Mouse (Mus musculus) lung, embryonic 15.5 days (tissue): Measurements from ENCODE around the gene Tiprl. TPM values are rescaled to one million over a fixed set of nuclear protein-coding genes. Genes with fewer than 3 reads are reported as not detected.
A peak's percentile ranks its signal among the peaks of the same experiment; 100 is the strongest.

ENCODE experiments used
- ATAC-seq: fragments of 200-750 bp; cut with Nextera tagmentation; 2 replicates; pipeline ENCODE4 v1.8.0; 2017; ENCODE audit warnings: moderate number of reproducible peaks, borderline replicate concordance; ENCODE audit not compliant: low FRiP score, low TSS enrichment; ENCODE audit errors: extremely low read depth
- H3K27ac ChIP-seq: fragments of 300-500 bp; sonication (generic); 2 replicates; pipeline ENCODE4 v1.5.1; 2015; ENCODE audit warnings: moderate library complexity, mild to moderate bottlenecking, inconsistent platforms
- H3K27me3 ChIP-seq: fragments of 300-500 bp; sonication (generic); 2 replicates; pipeline ENCODE4 v1.6.1; 2015; ENCODE audit warnings: inconsistent platforms
- H3K36me3 ChIP-seq: fragments of 300-500 bp; sonication (generic); 2 replicates; pipeline ENCODE4 v1.6.1; 2015; ENCODE audit warnings: inconsistent platforms
- H3K4me1 ChIP-seq: fragments of 300-500 bp; sonication (generic); 2 replicates; pipeline ENCODE4 v1.6.1; 2015; ENCODE audit warnings: inconsistent platforms
- H3K4me2 ChIP-seq: fragments of 300-500 bp; sonication (generic); 2 replicates; pipeline ENCODE4 v1.6.1; 2015; ENCODE audit warnings: inconsistent platforms, mild to moderate bottlenecking, moderate library complexity
- H3K4me3 ChIP-seq: fragments of 300-500 bp; sonication (generic); 2 replicates; pipeline ENCODE4 v1.5.1; 2015; ENCODE audit warnings: mild to moderate bottlenecking, inconsistent platforms
- H3K9ac ChIP-seq: fragments of 300-500 bp; sonication (generic); 2 replicates; pipeline ENCODE4 v1.6.1; 2015; ENCODE audit warnings: inconsistent platforms
- H3K9me3 ChIP-seq: fragments of 300-500 bp; sonication (generic); 2 replicates; pipeline ENCODE4 v1.6.1; 2016; ENCODE audit warnings: inconsistent platforms
- WGBS: fragments of 180-500 bp; shearing (Covaris S2); methylation state at CpG from one replicate; pipeline ENCODE4 v1.1.7; 2015; 5-methylcytosine and 5-hydroxymethylcytosine counted together
- polyA plus RNA-seq: library from polyadenylated mRNA; unstranded; fragments of >200 nt; fragmentation: Nextera tagmentation; extraction: Ambion mirVana; gene quantifications from 2 replicates; pipeline ENCODE4 v1.2.1, GENCODE M21; 2015

Tiprl gene
- polyA plus RNA-seq, 1 experiment from 2014 or later: 102 TPM

GRCm38 (mm10) chr1:165199639-165200038 lies 37.2 kb downstream of the Tiprl start:
- WGBS: 51% methylated on average over 3 of the region's 3 CpGs
- Histone ChIP-seq H3K36me3 (no peaks in the 10 kb centered on the region), H3K27ac (no peak overlapping the region), H3K9ac (no peak overlapping the region), H3K4me1 (peaks cover 4% of the 10 kb centered on the region; the same call in 1 of the 2 replicates), H3K27me3 (no peaks in the 10 kb centered on the region), H3K9me3 (no peaks in the 10 kb centered on the region), H3K4me3 (no peak overlapping the region), H3K4me2 (no peak overlapping the region)
- ATAC-seq: no peak

GRCm38 (mm10) chr1:165198951-165199350 lies 37.8 kb downstream of the Tiprl start:
- Histone ChIP-seq H3K27me3 (no peaks in the 10 kb centered on the region), H3K4me3 (no peak overlapping the region), H3K9me3 (no peaks in the 10 kb centered on the region), H3K9ac (no peak overlapping the region), H3K4me2 (no peak overlapping the region), H3K36me3 (no peaks in the 10 kb centered on the region), H3K27ac (no peak overlapping the region), H3K4me1 (peaks cover 6% of the 10 kb centered on the region; the same call in 1 of the 2 replicates)
- 49% methylated on average over 1 of the region's 1 CpGs for WGBS
- ATAC-seq: no peak

- no peak overlapping the region for H3K4me2 ChIP-seq
- WGBS: 40% methylated on average over 3 of the region's 3 CpGs
- H3K27me3 ChIP-seq: no peaks in the 10 kb centered on the region
- no peaks in the 10 kb centered on the region for H3K9me3 ChIP-seq
- H3K9ac ChIP-seq: no peak overlapping the region
- no peaks in the 10 kb centered on the region for H3K36me3 ChIP-seq
- H3K4me1 ChIP-seq: peaks cover 12% of the 10 kb centered on the region; the same call in 1 of the 2 replicates
- H3K4me3 ChIP-seq: no peak overlapping the region
- ATAC-seq: no peak
- no peak overlapping the region for H3K27ac ChIP-seq
These were observed 38.9 kb downstream of the Tiprl start for GRCm38 (mm10) chr1:165197875-165198274.

- H3K27me3 ChIP-seq: no peaks in the 10 kb centered on the region
- WGBS: 57% methylated on average over 3 of the region's 3 CpGs
- H3K4me3 ChIP-seq: no peak overlapping the region
- peaks cover 16% of the 10 kb centered on the region; the same call in 1 of the 2 replicates for H3K4me1 ChIP-seq
- ATAC-seq: no peak
- no peak overlapping the region for H3K27ac ChIP-seq
- no peak overlapping the region for H3K9ac ChIP-seq
- H3K36me3 ChIP-seq: no peaks in the 10 kb centered on the region
- no peak overlapping the region for H3K4me2 ChIP-seq
- H3K9me3 ChIP-seq: no peaks in the 10 kb centered on the region
These were observed 41.3 kb downstream of the Tiprl start for GRCm38 (mm10) chr1:165195396-165195960.

GRCm38 (mm10) chr1:165194662-165195013 lies 42.2 kb downstream of the Tiprl start:
- no peaks in the 10 kb centered on the region for H3K27me3 ChIP-seq
- 8% methylated on average over 5 of the region's 5 CpGs for WGBS
- peaks cover 16% of the 10 kb centered on the region; the same call in 1 of the 2 replicates for H3K4me1 ChIP-seq
- H3K9ac ChIP-seq: peak overlapping the region; percentile 69
- peak overlapping the region; percentile 63 for H3K4me3 ChIP-seq
- no peaks in the 10 kb centered on the region for H3K9me3 ChIP-seq
- H3K27ac ChIP-seq: peak overlapping the region; percentile 91
- H3K36me3 ChIP-seq: no peaks in the 10 kb centered on the region
- H3K4me2 ChIP-seq: peak overlapping the region; percentile 85
- ATAC-seq: no peak; the same call in 1 of the 2 replicates

GRCm38 (mm10) chr1:165193880-165194661 lies 42.7 kb downstream of the Tiprl start, which contains the start of gene Sft2d2:
Gene Sft2d2, minus strand, starts transcription at chr1:165194438.
- peak; percentile 93 for ATAC-seq
- H3K36me3 ChIP-seq: no peaks in the 10 kb centered on the region
- H3K4me2 ChIP-seq: peak within 1 kb of the TSS; percentile 85
- peaks cover 16% of the 10 kb centered on the region; the same call in 1 of the 2 replicates for H3K4me1 ChIP-seq
- H3K27ac ChIP-seq: peak within 1 kb of the TSS; percentile 91
- peak within 1 kb of the TSS; percentile 69 for H3K9ac ChIP-seq
- H3K9me3 ChIP-seq: no peaks in the 10 kb centered on the region
- peak within 1 kb of the TSS; percentile 63 for H3K4me3 ChIP-seq
- no peaks in the 10 kb centered on the region for H3K27me3 ChIP-seq
- under 1% methylated on average over 69 of the region's 69 CpGs for WGBS

- WGBS: 7% methylated on average over 7 of the region's 7 CpGs
- Histone ChIP-seq H3K27me3 (no peaks in the 10 kb centered on the region), H3K4me3 (peak overlapping the region; percentile 63), H3K36me3 (no peaks in the 10 kb centered on the region), H3K9ac (peak overlapping the region; percentile 69), H3K4me2 (peak overlapping the region; percentile 85), H3K4me1 (peaks cover 16% of the 10 kb centered on the region; the same call in 1 of the 2 replicates), H3K27ac (peak overlapping the region; percentile 91), H3K9me3 (no peaks in the 10 kb centered on the region)
- ATAC-seq: no peak
These were observed 43.4 kb downstream of the Tiprl start for GRCm38 (mm10) chr1:165193426-165193825.

GRCm38 (mm10) chr1:165192714-165193264 lies 44.0 kb downstream of the Tiprl start:
- H3K9me3 ChIP-seq: no peaks in the 10 kb centered on the region
- WGBS: 38% methylated on average over 10 of the region's 10 CpGs
- H3K36me3 ChIP-seq: no peaks in the 10 kb centered on the region
- ATAC-seq: no peak
- H3K27me3 ChIP-seq: no peaks in the 10 kb centered on the region
- H3K4me1 ChIP-seq: peaks cover 16% of the 10 kb centered on the region; the same call in 1 of the 2 replicates
- H3K9ac ChIP-seq: 0 out of 2 replicates have a peak overlapping the region, but pooled peaks have one; percentile 69
- H3K4me2 ChIP-seq: peak overlapping the region; percentile 85
- peak overlapping the region; percentile 63 for H3K4me3 ChIP-seq
- H3K27ac ChIP-seq: no peak overlapping the region

GRCm38 (mm10) chr1:165192102-165192501 lies 44.7 kb downstream of the Tiprl start:
- peaks cover 16% of the 10 kb centered on the region; the same call in 1 of the 2 replicates for H3K4me1 ChIP-seq
- no peaks in the 10 kb centered on the region for H3K9me3 ChIP-seq
- ATAC-seq: no peak
- H3K36me3 ChIP-seq: no peaks in the 10 kb centered on the region
- no peaks in the 10 kb centered on the region for H3K27me3 ChIP-seq
- no peak overlapping the region; the same call in 1 of the 2 replicates for H3K4me2 ChIP-seq
- 65% methylated on average over 4 of the region's 4 CpGs for WGBS
- H3K4me3 ChIP-seq: no peak overlapping the region
- H3K27ac ChIP-seq: no peak overlapping the region
- H3K9ac ChIP-seq: no peak overlapping the region

- Histone ChIP-seq H3K9me3 (no peaks in the 10 kb centered on the region), H3K4me2 (no peak overlapping the region), H3K4me1 (peaks cover 16% of the 10 kb centered on the region), H3K9ac (no peak overlapping the region), H3K27ac (no peak overlapping the region), H3K36me3 (no peaks in the 10 kb centered on the region), H3K4me3 (no peak overlapping the region), H3K27me3 (no peaks in the 10 kb centered on the region)
- no peak for ATAC-seq
- WGBS: 72% methylated on average over 13 of the region's 13 CpGs
These were observed 45.2 kb downstream of the Tiprl start for GRCm38 (mm10) chr1:165191611-165192010.

- Histone ChIP-seq H3K27me3 (no peaks in the 10 kb centered on the region), H3K9ac (no peak overlapping the region), H3K4me1 (peaks cover 16% of the 10 kb centered on the region), H3K36me3 (no peaks in the 10 kb centered on the region), H3K4me3 (no peak overlapping the region), H3K4me2 (no peak overlapping the region), H3K9me3 (no peaks in the 10 kb centered on the region), H3K27ac (no peak overlapping the region)
- 88% methylated on average over 10 of the region's 10 CpGs for WGBS
- ATAC-seq: no peak
These were observed 46.1 kb downstream of the Tiprl start for GRCm38 (mm10) chr1:165190571-165191273.
